Mouse (Mus musculus): ENCODE measurements at regions not wholly inside any gene's neighbourhood (a gene's known extent, or its start where the extent isn't known, plus 50 kb on each side); places are given as distances from the start of the nearest gene placed in this dataset.

DNA sequence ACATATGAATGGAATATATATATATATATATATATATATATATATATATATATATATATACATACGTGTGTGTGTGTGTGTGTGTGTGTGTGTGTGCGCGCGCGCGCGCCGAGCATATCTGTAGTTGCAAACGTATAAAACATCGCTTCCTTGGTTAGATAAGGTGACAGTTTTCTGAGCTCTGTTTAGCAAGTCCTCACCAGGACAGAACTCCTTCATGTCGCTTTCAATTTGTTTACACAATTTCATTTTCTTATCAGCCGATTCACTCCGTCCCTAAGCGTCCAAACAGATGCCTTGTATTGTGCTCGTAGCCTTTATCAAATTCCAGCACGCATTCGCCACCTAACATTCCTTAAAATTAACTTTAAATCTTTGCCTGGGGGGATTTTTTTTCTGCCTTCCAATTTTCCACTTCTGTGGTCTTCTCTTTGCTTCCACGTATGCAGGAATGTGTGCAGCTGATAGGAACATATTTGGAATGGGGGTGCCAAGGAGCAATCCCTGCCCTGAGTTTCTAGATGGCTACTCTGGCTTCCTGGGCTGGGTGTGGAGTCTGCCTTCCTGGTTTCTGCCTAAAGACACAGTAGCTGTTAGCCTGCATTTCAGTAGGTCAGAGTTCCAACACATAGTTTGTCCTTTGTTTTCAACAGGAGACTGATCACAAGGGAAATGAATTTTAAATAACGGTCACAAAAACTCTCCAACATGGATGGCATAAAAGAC is 575.7 kb downstream of the Robo2 start:
- no peak for DNase-seq (ENCODE audit: low spot score)

DNA sequence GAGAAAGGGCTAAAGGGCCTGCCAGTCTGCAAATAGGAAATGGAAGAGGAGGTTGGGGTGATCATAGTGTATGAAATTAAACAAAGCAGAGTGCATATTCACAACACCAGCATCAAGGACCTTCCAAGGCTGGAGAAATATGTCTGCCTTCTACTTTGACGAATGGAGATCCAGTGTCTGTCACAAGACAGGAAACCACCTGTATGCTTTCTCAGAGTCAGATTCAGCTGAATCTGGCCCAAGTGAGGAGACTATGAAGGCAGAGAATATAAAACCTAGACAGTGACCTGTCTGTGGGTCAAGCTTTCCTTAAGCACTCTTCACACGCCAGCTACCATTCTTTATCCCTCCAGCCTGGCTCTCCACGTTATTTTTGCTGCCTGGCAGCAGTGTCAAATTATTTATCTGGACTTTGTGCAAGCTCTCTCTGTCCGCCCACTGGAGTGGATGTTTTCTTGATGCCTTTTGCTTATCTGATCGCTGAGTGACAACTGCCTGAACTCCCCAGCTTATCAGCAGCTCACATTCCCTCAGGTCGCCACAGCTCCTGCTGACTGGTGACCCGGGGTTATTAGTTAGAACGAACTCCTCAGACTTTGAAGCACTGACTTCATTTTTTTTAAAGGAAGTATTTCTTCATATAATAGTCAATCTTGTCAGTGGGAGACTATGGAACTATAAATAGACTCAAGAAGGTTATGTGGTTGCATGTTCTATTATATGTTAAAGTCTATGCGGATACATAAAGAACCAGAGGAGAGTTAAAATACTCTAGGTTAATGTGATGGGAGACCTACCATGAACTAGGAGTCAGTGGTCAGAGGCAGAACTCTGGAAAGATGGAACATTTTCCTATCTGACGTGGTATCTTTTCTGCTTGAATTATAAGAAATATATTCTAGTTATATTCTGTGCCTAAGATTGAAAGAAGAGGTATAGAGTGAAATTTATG is 590.0 kb downstream of the Robo2 start:
- DNase-seq (ENCODE audit: low spot score): peak; percentile 60

- DNase-seq (ENCODE audit: low spot score): no peak
Measured at GRCm38 (mm10) chr16:73804572-73804971, 607.1 kb downstream of the Robo2 start.

DNA sequence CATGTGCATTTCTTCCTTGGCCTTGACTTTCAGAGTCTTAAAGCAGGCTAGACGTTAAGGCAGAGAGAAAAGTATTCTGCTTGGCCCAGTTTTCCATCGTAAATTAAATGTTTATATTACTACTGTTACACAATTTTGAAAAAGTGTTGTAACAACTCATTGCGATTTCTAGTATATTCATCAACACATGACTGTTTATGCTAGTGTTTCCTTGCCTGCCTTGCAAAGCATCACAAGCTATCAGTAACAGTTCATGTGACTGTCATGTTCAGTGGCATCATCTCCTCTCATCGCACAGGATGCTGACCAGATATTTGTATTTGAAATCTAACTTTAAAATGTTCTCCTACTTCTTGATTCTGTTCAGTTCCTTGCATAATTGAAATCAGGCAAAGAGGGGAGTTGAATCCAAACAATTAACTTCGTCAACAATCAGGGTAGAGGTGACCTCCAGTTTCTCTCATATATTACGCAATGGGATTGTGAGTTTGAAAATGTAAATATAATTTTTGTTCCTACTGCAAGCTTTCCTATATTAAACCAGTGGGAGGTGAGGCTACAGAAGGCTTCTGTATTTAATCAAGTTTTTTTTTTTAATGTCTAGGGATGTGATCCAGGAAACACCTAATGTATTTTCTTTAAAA is 615.0 kb downstream of the Robo2 start:
- no peak for DNase-seq (ENCODE audit: low spot score)

DNA sequence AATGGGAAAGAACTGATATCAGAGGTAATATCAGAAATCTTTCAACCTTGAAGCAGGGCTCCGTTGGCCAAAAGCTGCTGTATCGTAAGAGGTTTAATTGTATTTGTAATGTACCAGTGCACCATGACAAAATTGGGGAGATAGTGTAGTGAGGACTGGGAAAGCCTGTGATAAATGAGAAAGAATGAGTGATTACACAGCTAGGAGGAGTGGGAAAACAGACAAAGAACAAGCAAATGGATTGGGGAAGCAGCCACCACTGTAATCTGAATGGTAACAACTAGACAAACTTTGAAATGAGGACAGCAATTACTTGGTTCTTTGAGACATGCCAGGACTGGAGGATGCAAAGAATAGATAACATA is 626.6 kb downstream of the Robo2 start:
- DNase-seq (ENCODE audit: low spot score): no peak

GRCm38 (mm10) chr16:73784296-73785073 is 627.1 kb downstream of the Robo2 start:
- DNase-seq (ENCODE audit: low spot score): no peak

GRCm38 (mm10) chr16:73772454-73772853 is 639.2 kb downstream of the Robo2 start:
- no peak for DNase-seq (ENCODE audit: low spot score)

GRCm38 (mm10) chr16:73770440-73770856 is 641.2 kb downstream of the Robo2 start:
- DNase-seq (ENCODE audit: low spot score): no peak

DNA sequence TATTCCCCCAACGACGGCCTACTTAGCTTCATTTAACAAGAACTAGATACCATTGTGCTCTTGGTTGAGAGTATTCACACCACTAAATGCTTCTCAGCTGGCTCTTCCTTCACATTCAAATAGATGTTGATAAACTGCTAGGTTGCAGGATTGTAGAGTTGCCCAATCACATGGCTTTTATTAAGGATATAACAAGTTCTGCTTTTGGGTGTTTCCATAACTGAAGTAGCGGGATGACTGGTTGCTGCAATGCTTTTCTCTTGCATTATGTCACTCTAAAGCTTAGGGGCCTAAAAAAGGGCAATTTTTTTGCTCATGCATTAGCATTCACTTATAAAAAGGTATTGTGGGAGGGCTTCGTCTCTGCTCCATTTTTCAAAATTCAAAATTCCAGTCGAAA is 641.9 kb downstream of the Robo2 start:
- no peak for DNase-seq (ENCODE audit: low spot score)

GRCm38 (mm10) chr16:73768706-73769105 is 642.9 kb downstream of the Robo2 start:
- no peak for DNase-seq (ENCODE audit: low spot score)

DNA sequence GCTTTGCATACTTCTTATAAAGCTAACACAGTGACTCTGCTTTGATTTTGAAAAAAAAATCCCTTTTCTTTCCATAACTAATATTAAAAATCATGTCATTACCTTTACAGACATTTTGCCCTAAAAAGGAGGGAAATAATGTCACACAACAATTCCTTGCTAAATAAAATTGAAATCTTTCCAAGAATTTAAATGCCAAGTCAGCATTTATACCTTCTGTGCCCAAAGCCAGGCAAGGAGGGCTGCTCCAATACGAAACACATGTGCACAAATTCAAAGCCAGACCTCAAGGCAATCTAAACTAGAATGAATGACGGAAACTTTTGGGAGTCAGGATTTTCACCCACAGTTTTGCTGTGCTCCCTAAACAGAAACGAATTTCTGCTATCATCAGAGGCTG is 646.4 kb downstream of the Robo2 start:
- DNase-seq (ENCODE audit: low spot score): no peak

GRCm38 (mm10) chr16:73760921-73761320 is 650.7 kb downstream of the Robo2 start:
- no peak for DNase-seq (ENCODE audit: low spot score)

DNA sequence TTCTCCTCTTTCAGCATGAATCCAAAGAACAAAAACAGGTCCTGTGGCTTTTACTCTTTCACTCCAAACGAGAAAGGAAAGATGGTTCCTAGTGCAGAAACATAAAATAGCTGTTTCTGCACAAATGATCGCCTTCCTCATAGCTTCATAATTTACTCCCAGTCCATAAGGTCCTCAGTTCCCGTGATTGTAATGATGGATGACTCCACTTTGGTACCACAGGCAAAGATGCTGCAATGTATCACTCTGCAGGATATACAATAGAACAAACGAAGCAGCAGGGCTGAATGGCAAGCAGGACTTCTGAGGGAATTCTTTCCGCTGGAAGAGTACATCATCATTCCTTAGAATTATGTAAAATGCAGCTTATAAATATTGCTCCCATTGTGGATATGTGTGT is 652.8 kb downstream of the Robo2 start:
- DNase-seq (ENCODE audit: low spot score): no peak

DNA sequence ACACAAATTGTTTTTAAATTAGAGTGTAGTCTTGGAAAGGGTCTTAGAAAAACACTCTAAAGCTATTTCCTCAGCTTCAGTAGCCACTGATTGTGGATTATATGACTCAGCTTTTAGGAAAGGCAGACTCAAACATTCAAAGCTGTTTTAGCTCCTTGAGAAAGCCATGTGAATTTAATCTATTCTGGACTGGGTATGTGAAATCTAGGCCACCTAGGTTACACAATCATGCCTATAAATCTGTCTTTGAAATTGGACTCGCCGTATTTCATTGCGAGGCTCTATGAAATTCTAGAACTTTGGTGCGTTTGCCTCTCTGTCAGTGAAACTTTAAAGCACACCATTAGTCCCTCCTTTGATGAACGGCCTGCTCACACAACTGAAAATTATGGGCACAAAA is 657.3 kb downstream of the Robo2 start:
- DNase-seq (ENCODE audit: low spot score): no peak

DNA sequence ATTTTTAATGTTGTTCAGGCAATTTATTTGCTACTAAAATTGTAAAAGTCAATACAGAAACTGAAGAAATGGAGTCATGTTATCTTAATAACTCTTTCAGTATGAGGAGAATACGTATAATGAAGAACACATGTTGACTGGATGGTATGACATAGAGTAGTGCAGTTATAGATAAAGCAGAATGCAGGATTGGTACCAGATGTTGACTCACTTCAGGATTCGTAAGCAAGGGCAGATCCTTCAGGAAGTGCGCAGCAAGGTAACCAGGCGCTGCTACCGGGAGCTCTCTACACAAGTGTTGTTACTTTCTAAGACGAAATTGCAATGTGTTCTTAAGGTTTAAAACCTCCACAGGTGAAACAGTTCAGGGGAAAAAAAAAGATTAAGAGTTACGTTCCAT is 683.3 kb downstream of the Robo2 start:
- DNase-seq (ENCODE audit: low spot score): no peak

GRCm38 (mm10) chr16:73719691-73720090 is 691.9 kb downstream of the Robo2 start:
- no peak for DNase-seq (ENCODE audit: low spot score)

DNA sequence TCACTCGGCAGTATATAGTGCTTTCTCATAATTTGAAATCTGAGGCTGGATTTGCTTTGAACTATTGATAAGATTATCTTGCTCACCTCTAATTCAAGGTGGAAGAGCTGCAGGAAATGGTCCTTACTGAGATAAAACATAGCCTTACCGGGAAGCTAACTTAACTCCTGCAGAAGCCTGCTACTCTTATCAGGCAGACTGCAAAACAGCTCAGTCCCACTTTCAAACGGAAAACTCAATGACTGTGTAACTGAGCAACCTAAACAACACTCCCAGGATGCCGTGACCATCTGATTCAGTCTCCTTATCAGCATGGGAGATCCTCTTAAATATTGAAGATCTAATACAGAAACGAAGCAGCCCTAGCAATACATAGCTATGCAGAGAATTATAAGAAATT is 695.3 kb downstream of the Robo2 start:
- DNase-seq (ENCODE audit: low spot score): no peak

DNA sequence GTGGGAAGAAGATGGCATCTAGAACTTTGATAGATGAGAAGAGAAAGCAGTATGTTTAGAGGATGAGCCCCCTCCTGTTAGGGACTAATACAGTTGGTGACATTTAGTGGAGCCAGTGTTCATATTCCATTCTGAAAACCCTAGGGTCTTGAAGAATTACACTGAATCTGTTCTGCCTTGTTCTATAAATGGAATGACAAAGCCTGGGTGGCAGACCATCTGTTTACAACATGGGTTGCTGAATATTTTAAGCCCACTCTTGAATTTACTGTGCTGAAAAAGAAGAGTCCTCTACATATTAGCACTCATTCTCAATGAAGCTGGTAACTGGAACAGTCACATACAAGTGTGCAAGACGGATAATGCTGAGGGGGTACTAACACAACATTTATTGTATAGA is 704.6 kb downstream of the Robo2 start:
- no peak for DNase-seq (ENCODE audit: low spot score)

DNA sequence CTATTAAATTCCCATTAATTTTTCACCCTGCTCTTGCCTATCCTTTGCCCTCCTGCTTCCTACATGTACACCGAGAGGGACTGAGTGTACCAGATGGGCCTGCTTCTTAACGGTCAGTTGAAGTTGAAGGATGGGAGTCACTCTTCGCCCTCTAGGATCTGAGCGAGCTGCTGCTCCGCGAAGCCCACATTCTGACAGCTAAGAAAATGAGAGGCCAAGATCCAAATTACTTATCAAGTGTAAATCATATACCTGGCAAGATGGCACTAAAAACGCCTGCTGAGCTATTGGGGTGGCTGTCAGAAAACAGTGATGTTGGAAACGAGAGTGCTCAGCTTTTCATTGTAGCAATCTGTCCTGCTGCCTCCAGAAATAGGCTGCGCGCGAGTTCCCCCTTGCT is 722.4 kb downstream of the Robo2 start:
- DNase-seq (ENCODE audit: low spot score): no peak

DNA sequence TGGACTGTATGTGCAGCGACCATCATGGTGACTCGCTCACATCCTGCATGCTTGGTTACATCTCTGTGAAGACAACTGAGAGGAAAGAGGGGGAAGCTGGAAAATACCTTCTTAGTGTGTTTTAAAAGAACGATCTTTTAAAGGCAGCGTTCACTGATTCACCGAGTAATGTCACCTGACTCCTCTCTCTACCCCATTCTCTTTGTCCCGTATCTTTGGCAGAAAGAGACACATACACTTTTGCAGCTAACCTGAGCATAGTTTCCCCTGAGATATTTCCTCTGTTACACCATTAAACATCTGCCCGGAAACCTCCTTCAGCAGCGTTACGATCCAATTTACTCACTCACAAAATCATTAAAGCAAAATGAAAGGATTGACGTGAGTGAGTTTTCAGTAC is 731.8 kb downstream of the Robo2 start:
- DNase-seq (ENCODE audit: low spot score): no peak

DNA sequence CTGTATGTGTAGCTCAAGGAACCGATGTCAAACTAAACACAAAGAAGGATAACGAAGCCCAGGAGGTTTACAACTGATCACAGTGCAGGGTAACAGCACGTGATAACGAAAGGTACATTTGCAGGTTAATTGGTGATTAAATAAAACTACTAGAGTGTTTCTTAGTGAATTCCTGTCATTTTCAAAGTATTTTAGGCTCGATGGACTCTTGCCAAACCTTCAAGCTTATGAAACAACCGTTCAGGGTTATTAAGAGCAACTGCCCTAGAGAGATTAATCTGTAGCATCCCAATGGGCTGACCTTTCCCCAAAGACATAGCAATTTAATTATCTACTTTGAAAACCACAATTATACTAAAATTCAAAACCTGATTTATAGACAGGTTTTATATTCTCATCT is 741.1 kb downstream of the Robo2 start:
- no peak for DNase-seq (ENCODE audit: low spot score)

All from yolk sac, embryonic 10.5 days (tissue).